Mouse (Mus musculus) hindbrain, postnatal 0 days (tissue): ENCODE measurements around the gene Bpi. TPM values are rescaled to one million over a fixed set of nuclear protein-coding genes. Genes with fewer than 3 reads are reported as not detected.

Experiments used
- ATAC-seq: fragments of 200-750 bp; cut with Nextera tagmentation; 2 replicates; pipeline ENCODE4 v1.8.0; 2017; ENCODE audit warnings: mild to moderate bottlenecking, moderate TSS enrichment, moderate library complexity
- DNase-seq: peaks from one replicate; pipeline ENCODE4 v3.0.0-alpha.2; 2015; ENCODE audit warnings: low spot score
- H3K27ac ChIP-seq: fragments of 300-500 bp; sonication (generic); 2 replicates; pipeline ENCODE4 v1.5.1; 2014; ENCODE audit warnings: mild to moderate bottlenecking
- H3K27me3 ChIP-seq: fragments of 300-500 bp; sonication (generic); 2 replicates; pipeline ENCODE4 v1.6.1; 2014; ENCODE audit warnings: low read length, mixed read lengths; ENCODE audit not compliant: insufficient read depth
- H3K36me3 ChIP-seq: fragments of 300-500 bp; sonication (generic); 2 replicates; pipeline ENCODE4 v1.6.1; 2014; ENCODE audit warnings: low read length, mixed read lengths; ENCODE audit not compliant: insufficient read depth
- H3K4me1 ChIP-seq: fragments of 300-500 bp; sonication (generic); 2 replicates; pipeline ENCODE4 v1.6.1; 2014; ENCODE audit warnings: antibody characterized with exemption, low read length, mixed read lengths; ENCODE audit not compliant: insufficient read depth
- H3K4me2 ChIP-seq: fragments of 300-500 bp; sonication (generic); 2 replicates; pipeline ENCODE4 v1.6.1; 2014; ENCODE audit warnings: low read depth, mild to moderate bottlenecking, low read length, moderate library complexity, mixed read lengths
- H3K4me3 ChIP-seq: fragments of 300-500 bp; sonication (generic); 2 replicates; pipeline ENCODE4 v1.5.1; 2014; ENCODE audit warnings: low read length
- H3K9ac ChIP-seq: fragments of 300-500 bp; sonication (generic); replicated peaks from 2 replicates; pipeline ENCODE4 v1.6.1; 2014; ENCODE audit warnings: mild to moderate bottlenecking, low read length, moderate library complexity, mixed read lengths
- H3K9me3 ChIP-seq: fragments of 300-500 bp; sonication (generic); 2 replicates; pipeline ENCODE4 v1.6.1; 2016; ENCODE audit warnings: low read length, mixed read lengths
- CTCF ChIP-seq: IDR thresholded peaks from 2 replicates; pipeline ENCODE4 v1.5.1; 2016; ENCODE audit warnings: antibody characterized with exemption, control low read depth, low read depth
- WGBS: fragments of 180-500 bp; shearing (Covaris S2); extraction: QIAGEN DNeasy Blood & Tissue Kit; methylation state at CpG from one replicate; pipeline ENCODE4 v1.1.7; 2014; 5-methylcytosine and 5-hydroxymethylcytosine counted together
- polyA plus RNA-seq: library from polyadenylated mRNA; unstranded; fragments of >200 nt; fragmentation: Nextera tagmentation; extraction: Ambion mirVana; gene quantifications from 2 replicates; pipeline ENCODE4 v1.2.1, GENCODE M21; 2015
- total RNA-seq: library from RNA; depleted of rRNA; stranded (reverse); fragments of >200 nt; gene quantifications from 2 replicates; pipeline ENCODE4 v1.2.3, GENCODE M21; 2014; rRNA removed

Gene Bpi
- total RNA-seq (not detected in 2 replicates), polyA plus RNA-seq (not detected in 2 replicates)

DNA sequence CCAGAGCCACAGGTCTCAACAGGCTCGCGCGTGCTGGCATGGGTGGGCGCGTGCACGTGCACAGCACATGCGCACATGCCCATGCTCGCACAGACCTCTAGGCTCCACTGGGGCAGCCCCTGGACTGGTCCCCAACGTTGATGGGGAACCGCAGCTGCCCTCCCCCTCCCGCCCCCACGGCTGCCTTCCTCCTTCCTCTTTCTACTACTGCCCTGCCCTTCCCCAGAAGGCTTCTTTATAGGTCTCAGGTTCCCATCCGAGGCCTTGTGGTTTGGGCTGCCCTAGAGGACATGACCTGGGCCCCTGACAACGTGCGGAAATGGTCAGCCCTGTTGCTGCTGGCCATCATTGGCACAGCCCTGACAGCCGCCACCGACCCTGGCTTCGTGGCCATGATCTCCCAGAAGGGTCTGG, at the start of gene Bpi:
Bpi (plus strand) TSS at position 90 of the 414 bp plus-strand sequence.
- H3K9ac ChIP-seq: no peak within 1 kb of the TSS

DNA sequence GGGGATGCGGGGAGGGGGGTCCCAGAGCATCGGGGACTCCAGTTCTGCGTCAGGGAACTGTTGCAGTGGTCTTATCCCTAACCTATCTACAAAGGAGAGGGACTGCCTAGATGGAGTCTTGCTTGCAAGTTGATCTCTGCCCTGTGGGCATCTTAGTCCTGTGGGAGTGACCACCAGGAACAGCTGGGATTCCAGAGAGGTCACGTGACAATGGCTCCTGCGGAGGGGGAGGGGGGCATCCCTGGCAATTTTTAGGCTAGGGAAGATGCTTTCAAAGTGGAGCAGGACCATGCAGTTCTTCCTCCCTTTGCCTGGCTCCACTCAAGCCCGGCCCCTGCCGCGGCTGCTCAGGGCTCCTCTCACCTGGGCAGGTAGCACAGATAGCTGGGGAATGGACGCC, 48.1 kb upstream of the Bpi start:
- no peak for DNase-seq
- Histone ChIP-seq H3K9ac (no peak overlapping the region), H3K4me2 (no peak overlapping the region), H3K9me3 (no peaks in the 10 kb centered on the region), H3K36me3 (no peaks in the 10 kb centered on the region), H3K27ac (no peak overlapping the region), H3K4me3 (no peak overlapping the region), H3K27me3 (no peaks in the 10 kb centered on the region), H3K4me1 (peaks cover 3% of the 10 kb centered on the region)
- WGBS: 74% methylated on average over 9 of the region's 9 CpGs
- TF ChIP-seq CTCF: no peak
- ATAC-seq: no peak

More for the DNA sequence above, at the start of gene Bpi:
- Histone ChIP-seq H3K36me3 (no peaks in the 10 kb centered on the region), H3K27ac (no peak within 1 kb of the TSS), H3K4me1 (no peaks in the 10 kb centered on the region), H3K9me3 (no peaks in the 10 kb centered on the region), H3K4me3 (no peak within 1 kb of the TSS), H3K27me3 (no peaks in the 10 kb centered on the region), H3K4me2 (no peak within 1 kb of the TSS)
- TF ChIP-seq CTCF: no peak
- 73% methylated on average over 18 of the region's 18 CpGs for WGBS
- ATAC-seq (no peak), DNase-seq (no peak)

DNA sequence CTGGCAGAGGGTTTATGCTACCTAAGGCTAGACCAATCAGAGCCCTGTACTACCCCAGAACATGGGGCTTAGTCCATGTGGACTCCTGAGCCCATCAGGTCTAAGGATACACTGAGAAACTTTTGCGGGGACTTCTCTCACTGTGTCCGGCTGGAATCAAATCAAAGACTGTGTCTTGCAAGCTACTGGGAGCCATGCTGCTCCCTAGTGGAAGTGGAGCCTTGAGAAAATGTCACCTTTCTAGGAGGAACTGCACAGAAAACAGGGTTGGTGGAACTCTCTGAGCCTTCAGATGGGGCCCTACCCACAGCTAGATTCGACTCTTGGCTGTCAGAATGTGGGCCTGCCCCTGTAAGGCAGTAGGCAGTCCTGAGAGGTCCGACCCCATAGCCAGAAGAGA, 47.4 kb upstream of the Bpi start:
- peak; percentile 30; the same call in 1 of the 2 replicates for TF ChIP-seq CTCF

DNA sequence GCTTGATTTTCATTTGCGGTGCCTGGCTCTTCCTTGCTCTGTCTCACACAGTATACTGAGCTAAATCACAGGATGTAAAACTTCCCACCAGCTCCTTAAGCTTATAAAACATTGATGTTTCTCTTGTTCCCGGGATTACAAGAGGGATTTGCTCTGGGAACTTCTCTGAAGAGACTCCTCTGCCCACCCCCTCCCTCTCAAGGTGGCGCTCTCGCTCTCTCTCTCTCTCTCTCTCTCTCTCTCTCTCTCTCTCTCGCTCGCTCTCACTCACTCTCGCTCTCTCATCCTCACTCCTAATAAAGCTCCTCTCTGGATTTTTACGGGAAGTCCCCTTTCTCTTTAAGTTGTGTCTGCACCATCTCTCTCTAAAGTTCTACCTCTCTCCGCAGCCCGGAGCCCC, 46.9 kb upstream of the Bpi start:
- no peak for TF ChIP-seq CTCF
- no peaks in the 10 kb centered on the region for H3K27me3 ChIP-seq
- no peak overlapping the region for H3K9ac ChIP-seq
- H3K27ac ChIP-seq: no peak overlapping the region
- H3K9me3 ChIP-seq: no peaks in the 10 kb centered on the region
- WGBS: 17% methylated on average over 10 of the region's 10 CpGs
- no peaks in the 10 kb centered on the region; the same call in 1 of the 2 replicates for H3K4me1 ChIP-seq
- ATAC-seq (no peak), DNase-seq (peak; percentile 43)
- no peaks in the 10 kb centered on the region for H3K36me3 ChIP-seq
- no peak overlapping the region for H3K4me3 ChIP-seq
- 0 out of 2 replicates have a peak overlapping the region, but pooled peaks have one; percentile 30 for H3K4me2 ChIP-seq

More for the DNA sequence above, 47.4 kb upstream of the Bpi start:
- no peak overlapping the region for H3K4me2 ChIP-seq
- no peaks in the 10 kb centered on the region; the same call in 1 of the 2 replicates for H3K4me1 ChIP-seq
- no peak overlapping the region for H3K9ac ChIP-seq
- H3K9me3 ChIP-seq: no peaks in the 10 kb centered on the region
- DNase-seq: no peak
- no peak overlapping the region for H3K4me3 ChIP-seq
- no peak for ATAC-seq
- no peaks in the 10 kb centered on the region for H3K27me3 ChIP-seq
- WGBS: 55% methylated on average over 4 of the region's 4 CpGs
- H3K27ac ChIP-seq: no peak overlapping the region
- H3K36me3 ChIP-seq: no peaks in the 10 kb centered on the region

DNA sequence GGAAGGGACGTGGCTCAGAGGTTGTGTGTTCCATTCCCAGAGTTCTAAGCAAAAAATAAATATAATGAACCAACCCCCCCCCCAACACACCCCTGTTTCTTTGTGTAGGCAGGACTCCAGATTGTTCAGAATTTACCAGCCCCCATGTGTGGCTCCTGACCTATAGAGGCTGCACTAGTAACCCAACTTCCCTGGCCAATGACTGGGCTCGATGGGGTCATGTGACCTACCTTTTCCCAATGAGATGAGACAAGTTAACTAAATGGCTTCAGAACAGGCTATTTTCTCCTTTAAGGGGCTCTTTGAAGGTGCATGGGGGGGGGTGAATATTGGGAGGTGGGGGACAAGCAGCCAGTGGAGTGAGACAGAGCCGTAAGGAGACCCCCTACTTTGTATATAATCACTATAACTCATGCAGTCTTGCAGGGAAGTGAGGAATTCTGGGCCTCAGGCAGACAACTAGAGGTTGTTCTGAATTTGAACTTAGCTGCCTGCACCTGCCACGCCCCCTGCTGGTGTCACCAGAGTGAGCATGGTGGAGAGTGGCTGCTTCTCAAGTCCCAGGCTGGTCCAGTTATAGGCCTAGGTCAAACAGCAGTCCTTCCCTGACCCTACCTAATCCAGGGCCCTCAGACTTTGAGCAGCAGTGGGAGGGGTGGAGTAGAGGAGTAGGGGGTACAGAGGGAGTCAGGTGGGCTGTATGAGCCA, 46.0 kb upstream of the Bpi start:
- H3K36me3 ChIP-seq: no peaks in the 10 kb centered on the region
- H3K9me3 ChIP-seq: no peaks in the 10 kb centered on the region
- ATAC-seq (no peak), DNase-seq (no peak)
- WGBS: 63% methylated on average over 4 of the region's 4 CpGs
- H3K4me3 ChIP-seq: no peak overlapping the region
- H3K27ac ChIP-seq: no peak overlapping the region
- no peaks in the 10 kb centered on the region; the same call in 1 of the 2 replicates for H3K4me1 ChIP-seq
- no peaks in the 10 kb centered on the region for H3K27me3 ChIP-seq
- H3K4me2 ChIP-seq: no peak overlapping the region
- H3K9ac ChIP-seq: no peak overlapping the region
- peak; percentile 28; the same call in 1 of the 2 replicates for TF ChIP-seq CTCF

DNA sequence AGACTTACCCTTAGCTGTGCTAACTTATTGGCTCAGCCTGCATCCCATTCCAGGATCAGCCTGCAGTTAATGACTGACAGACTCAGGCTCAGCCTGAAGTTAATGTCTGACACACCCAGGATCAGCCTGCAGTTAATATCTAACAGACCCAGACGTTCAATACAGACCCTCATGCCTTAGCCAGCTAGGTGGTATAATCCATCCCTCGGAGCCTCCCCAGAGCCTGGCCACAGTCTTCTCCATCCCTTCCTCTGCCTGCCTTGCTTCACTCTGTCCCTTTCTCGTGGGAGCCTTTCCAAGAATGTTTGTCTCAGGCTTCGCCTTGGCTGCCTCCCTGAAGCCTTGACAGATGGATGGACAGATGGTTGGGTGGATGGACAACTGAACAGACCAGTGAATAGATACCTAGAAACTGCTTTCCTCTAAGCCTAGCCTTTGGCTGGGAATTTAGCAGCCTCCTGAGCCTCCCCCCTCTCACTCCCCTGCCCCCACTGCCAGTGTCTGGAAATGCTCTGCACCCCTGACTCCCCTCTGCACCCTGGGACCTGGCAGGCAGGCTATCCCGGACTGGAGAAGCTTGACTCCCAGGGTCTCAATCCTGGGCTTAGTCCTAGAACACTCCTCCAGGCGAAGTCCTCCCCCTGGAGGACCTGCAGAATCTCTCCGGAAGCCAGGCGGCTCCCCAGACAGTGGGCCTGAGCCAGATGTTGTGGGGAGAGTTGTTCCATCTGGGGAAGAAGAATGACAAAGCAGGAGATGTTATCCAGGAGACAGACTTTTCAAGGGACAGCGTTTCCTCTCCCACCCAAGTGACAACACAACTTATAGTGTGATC, 42.4 kb upstream of the Bpi start:
- 0 out of 2 replicates have a peak overlapping the region, but pooled peaks have one; percentile 3 for H3K9ac ChIP-seq
- no peaks in the 10 kb centered on the region for H3K27me3 ChIP-seq
- no peaks in the 10 kb centered on the region for H3K36me3 ChIP-seq
- ATAC-seq: 0 out of 2 replicates have a peak, but pooled peaks have one; percentile 22
- no peaks in the 10 kb centered on the region for H3K4me1 ChIP-seq
- DNase-seq: peak; percentile 75
- no peak overlapping the region for H3K4me3 ChIP-seq
- TF ChIP-seq CTCF: no peak; the same call in 1 of the 2 replicates
- no peak overlapping the region for H3K27ac ChIP-seq
- no peaks in the 10 kb centered on the region for H3K9me3 ChIP-seq
- H3K4me2 ChIP-seq: no peak overlapping the region
- WGBS: 44% methylated on average over 9 of the region's 9 CpGs
